Mouse (Mus musculus) adrenal gland, postnatal 25 days (tissue): ENCODE measurements around the gene Kars. TPM values are rescaled to one million over a fixed set of nuclear protein-coding genes. Genes with fewer than 3 reads are reported as not detected.

ENCODE experiments used
- DNase-seq: peaks from one replicate; pipeline ENCODE4 v3.0.0; 2021; ENCODE audit warnings: mixed read lengths
- long read RNA-seq: library from polyadenylated mRNA; stranded (forward); transcript quantifications from one replicate; pipeline ENCODE4 v2.0.0, GENCODE M21; 2021
- total RNA-seq: library from RNA; stranded (reverse); gene quantifications from 2 replicates; pipeline ENCODE4 v1.2.3, GENCODE M21; 2021

Kars gene
- total RNA-seq: 100 and 111 TPM in 2 replicates
- long read RNA-seq, transcript Kars-202 (15 exons, 2,131 nt): minor isoform, 20 of 86 reads
- long read RNA-seq, transcript Kars-201 (14 exons, 2,008 nt): major isoform, 45 of 86 reads
- long read RNA-seq, partial matches to known transcripts: 13 of 86 reads
- long read RNA-seq, other reads (novel, unspliced or antisense): 4 of 86 reads

DNA sequence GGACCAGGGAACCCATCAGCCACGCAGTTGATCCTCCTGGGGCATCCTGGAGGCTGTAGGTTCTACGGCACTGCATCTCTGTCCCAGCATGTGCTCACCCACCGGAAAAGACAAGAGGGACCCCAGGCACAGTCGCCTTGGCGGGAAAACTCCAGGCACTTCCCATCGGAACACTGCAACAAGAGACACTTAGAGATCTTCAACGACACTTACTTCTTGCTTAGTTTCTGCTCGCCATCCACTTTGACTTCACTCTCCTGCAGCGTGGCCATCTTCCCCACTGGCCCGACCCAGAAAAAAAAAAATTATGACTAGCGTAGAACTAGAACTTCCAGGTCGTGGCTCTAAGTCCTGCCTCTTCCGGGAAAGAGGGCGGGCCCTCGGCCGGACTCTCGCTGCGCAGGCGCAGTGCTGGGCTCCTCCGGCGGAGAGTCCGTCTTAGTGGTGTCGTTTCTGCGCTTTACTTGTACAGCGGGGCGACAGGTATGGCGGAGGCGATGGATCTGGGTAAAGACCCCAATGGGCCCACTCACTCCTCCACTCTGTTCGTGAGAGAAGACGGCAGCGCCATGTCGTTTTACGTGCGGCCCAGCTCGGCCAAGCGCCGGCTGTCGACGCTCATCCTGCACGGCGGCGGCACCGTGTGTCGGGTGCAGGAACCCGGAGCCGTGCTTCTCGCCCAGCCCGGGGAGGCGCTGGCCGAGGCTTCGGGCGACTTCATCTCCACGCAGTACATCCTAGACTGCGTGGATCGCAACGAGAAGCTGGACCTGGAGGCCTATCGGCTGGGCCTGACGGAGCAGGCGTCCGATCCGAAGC is at the start of gene Kars, which contains the start of gene Terf2ip:
Gene Kars (minus strand): TSS at position 327 of the 819 bp plus-strand sequence.
Gene Terf2ip (plus strand): TSS at position 402 of the 819 bp plus-strand sequence.
- DNase-seq: peak; percentile 95

DNA sequence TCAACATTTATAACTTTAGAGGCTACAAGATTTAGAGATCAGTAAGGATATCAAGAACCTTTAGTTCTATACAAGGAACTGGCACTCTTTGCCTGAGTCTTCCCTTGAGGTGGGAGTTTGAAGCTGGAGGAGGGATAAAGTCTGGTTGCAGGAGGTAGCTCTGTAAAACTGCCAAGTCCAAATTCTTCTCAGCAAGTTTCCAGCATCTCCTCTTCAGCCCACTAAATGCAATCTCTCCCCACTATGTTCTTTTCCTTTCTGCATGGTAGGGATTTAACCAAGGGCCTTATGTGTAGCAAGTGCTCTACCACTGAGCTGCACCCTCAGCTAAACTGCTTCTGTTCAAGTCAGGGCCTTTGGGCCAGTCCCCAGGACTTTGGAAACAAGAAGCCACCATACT is 43.3 kb upstream of the Kars start:
- no peak for DNase-seq

DNA sequence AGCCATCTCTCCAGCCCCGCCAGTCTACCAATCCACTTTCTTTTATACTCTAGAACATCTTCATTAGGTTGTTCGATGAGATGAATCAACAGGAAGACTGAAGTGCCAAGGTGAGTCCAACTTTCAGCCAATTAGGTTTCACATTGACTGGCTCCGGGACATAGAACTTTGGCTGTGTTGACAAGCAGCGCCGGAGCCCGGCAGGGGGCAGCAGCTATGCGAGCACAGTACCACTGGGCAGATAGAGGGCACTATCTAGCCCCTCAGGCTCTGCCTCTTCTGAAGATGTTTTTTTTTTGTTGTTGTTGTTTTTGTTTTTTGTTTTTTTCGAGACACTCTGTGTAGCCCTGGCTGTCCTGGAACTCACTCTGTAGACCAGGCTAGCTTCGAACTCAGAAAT is 40.4 kb upstream of the Kars start:
- DNase-seq: no peak

DNA sequence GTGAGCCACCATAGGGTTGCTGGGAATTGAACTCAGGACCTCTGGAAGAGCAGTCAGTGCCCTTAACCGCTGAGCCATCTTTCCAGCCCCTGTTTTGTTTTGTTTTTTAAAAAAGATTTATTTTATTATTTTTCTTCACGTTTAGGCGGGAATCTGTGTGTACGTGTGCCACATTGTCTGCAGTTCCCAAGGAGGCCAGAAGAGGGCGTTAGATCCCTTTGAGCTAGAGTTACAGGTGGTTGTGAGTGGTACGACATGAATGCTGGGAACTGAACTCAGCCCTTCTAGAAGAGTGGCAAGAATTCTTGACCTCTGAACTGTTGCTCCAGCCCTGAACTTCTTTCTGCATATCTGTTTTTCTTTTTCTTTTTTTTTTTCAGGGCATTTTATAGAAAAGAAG is 38.9 kb upstream of the Kars start:
- DNase-seq: no peak

DNA sequence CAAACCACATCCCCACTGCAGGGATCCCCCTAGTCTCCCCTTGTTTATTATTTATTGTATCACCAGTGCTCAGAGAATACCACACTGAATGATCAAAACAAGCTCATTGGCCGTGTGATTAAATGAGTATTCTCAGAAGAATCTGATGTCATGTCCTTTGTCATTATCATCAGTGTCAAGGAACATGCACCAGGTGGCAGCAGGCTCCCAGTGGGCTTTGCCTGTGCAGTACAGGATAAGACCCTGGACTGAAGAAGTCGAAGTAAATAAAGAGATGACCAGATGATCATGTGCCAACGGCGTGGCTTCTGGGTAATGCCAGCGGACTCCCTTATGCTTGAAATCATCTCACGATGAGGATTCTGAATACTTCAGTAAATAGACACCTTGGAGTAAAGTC is 37.2 kb upstream of the Kars start:
- no peak for DNase-seq

DNA sequence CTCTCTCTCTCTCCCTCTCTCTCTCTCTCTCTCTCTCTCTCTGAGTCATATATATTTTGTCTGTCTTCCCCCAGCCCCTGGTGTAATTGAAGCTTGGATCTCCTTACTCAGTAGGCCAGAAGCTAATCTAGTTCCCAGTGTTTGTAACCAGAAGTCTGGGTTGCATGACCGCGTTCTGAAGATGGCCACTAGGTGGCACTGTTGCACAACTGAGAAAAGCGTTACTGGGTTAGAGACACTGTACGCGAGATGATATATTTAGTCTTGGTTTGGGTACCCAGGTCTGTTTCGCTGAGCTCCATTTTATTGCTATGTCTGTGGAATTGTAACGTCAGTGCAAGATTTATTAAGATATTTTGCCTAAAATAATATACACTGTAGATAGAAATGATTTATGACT is 34.8 kb upstream of the Kars start:
- DNase-seq: peak; percentile 75

DNA sequence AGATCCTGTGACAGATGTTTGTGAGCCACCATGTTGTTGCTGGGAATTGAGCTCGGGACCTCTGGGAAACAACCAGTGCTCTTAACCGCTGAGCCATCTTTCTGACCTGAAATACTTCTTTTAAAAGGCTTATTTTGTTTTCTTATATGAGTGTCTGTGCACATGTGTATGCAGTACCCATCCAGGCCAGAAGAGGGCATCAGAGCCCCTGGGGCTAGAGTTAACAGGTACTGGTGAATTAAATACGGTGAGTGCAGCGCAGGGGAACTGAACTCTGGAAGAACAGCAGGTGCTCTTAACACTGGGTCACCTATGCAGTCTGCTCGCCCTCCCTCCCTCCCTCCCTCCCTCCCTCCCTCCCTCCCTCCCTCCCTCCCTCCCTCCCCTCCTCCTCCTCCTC is 34.1 kb upstream of the Kars start:
- no peak for DNase-seq

DNA sequence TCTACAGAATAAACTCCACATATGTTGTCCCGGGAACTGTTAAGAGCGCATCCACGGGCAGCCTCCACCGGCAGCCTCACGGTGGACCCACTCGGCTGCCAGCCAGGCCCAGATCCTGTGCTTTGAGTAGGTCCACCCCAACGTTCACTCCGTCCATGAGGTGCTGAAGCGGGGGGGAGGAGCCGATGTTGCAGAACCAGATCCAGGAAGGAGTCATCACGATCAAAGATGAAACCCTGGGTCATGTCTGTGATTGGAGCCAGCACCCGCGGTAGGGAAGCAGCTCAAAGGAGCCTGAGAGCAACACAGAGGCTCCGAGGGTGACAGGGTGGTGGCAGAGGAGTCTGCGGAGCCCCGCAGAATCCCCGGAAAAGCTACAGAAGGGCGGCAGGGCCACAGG is 26.4 kb upstream of the Kars start:
- DNase-seq: no peak

DNA sequence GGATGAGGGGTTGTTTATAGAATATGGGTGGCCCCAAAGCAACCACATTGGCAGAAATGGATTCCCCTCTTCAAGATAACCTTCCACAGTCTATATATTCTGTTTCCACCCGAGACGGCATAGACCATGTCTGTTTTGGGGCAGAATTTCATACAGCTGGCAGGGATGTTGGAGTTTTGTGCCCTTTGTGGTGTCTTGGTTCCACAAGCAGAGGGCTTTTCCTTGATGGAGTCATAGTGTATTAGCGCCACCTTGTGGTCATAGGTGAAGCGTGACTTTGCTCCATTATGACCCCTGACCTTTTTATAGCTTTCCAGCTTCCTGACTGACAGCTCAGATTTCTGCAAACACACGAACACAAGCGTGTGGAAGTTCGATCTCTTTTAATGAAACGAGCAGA is 23.5 kb upstream of the Kars start:
- DNase-seq: no peak

DNA sequence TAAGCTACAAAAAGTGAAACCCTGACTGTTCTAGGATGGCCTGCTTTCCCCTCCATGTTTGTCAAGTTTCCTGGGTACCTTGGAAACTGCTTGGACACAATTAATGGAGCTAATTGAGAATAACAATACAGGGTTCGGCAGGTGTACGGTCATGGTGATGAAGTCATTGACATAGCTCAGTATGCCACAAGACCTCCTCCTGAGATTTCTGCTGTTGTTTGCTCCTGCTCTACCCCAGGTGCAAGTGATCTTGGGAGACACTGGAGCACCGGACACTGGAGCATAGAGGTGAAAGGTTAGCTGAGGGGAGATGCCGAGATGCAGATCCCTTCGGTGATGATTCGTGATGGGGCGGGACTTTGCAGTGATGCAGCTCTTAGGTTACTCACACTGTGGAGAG is 21.9 kb upstream of the Kars start:
- DNase-seq: no peak

DNA sequence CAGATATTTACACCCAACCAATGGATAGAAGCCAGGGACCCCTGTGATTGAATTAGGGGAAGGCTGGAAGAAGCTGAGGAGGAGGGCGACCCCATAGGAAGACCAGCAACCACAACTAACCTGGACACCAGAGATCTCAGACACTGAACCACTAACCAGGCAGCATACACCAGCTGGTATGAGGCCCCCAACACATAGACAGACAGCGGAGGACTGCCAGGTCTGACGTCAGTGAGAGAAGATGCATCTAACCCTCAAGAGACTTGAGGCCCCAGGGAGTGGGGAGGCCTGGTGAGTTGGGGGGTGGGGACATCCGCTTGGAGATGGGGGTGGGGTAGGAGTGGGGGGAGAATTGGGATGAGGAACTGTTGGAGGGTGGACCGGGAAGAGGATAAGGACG is 19.5 kb upstream of the Kars start:
- no peak for DNase-seq

DNA sequence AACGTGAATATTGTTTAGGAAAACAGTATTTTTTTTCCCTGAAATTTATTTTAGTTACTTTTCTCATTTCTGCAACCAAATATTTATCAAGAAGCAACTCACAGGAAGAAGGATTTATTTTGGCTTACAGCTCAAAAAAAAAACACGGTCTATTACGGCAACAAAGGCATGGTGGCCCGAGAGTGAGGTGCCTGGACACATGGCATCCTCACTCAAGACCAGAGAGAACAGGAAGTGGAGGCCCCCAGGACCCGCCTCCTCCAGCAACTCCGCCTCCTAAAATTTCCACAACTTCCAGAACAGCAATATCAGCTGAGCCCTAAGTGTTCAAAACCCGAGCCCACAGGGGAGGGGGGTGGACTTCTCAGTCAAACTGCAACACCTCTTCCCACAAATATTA is 18.3 kb upstream of the Kars start:
- DNase-seq: no peak

DNA sequence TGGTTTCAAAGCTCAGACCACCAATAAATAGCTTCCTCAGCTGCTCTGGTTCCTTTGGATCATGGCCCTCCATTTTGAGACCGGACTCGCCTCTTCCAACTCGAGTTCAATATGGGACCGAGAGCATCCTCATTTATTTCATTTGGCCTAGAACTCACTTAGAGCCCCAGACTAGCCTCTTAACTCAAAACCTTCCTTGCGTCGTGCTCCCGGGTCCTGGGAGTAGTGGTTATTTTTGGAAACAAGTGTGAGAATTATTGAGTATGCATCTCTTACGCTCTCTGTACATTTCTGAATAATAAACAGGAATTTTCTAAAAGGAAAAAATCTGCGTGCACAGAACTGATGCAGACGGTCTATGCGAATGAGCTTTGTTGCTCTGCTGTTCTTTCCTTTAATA is 3.8 kb upstream of the Kars start, which contains the start of gene Gm6793:
Gene Gm6793 (minus strand): TSS at position 101 of the 400 bp plus-strand sequence.
- no peak for DNase-seq

DNA sequence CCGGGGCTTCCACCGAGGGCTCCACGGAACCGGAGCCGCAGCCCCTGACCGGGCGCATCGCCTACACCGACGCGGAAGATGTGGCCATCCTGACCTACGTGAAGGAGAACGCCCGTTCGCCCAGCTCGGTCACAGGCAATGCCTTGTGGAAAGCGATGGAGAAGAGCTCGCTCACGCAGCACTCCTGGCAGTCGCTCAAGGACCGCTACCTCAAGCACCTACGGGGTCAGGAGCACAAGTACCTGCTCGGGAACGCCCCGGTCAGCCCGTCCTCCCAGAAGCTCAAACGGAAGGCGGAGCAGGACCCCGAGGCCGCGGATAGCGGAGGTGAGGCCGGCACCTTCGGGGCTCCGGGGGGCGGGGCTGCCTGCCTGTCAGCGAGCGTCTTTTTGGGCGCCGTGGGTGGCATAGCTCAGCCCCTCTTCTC is 706 bp upstream of the Kars start:
- peak; percentile 59 for DNase-seq

DNA sequence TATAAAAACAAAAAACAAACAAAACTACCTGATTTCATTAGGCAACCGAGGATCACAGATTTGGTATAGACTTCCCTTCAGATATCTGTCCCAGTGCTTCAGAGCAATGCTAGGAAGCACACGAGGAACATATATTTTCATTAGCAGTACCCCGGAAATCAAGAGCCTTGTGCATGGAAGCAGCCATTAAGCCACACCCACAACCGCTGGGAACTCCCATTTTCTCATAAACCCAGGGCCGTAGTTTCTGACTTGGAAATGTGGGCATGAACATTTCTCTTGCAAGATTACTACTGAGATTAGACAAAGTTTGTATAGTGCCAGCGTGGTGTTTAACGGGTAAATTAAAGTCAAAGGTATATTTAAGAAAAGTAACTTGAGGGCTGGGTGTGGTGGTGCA is 1.6 kb downstream of the Kars start:
- no peak for DNase-seq

DNA sequence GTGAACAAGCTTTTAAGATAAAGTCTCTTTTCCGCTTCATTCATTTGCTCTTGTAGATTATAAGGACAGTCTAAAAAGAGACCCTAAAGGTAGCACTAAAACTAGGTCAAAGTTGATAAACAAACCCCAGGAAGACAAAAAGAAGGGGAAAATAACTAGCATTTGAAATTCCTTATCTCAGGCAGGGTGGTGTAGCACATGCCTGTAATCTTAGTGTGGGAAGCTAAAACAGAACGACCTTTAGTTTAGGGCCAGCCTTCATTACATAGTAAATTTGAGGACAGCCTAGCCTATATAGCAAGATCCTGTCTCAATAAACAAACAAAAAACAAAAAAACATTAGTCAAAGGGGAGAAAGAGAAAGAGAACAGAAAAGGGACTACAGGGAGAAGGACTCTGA is 3.5 kb downstream of the Kars start:
- DNase-seq: no peak

DNA sequence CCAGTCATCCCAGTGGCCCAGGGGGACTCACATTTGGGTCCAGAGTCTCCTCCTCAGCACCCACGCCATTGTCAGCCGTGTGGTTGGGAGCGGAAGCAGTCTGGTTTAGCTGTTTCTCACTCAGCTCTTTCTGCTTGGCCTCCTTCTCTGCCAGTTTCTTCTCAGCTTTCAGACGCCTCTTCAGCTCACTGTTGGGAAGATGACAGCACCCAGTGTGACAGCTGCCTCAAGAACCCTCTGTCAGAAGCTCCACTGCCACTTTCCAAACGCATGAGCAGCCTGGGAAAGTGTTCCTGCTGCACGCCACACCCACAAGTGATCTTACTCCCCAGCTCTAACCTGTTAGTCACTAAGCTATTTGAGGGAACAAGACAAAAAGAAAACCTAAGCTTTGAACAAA is 5.5 kb downstream of the Kars start:
- no peak for DNase-seq

DNA sequence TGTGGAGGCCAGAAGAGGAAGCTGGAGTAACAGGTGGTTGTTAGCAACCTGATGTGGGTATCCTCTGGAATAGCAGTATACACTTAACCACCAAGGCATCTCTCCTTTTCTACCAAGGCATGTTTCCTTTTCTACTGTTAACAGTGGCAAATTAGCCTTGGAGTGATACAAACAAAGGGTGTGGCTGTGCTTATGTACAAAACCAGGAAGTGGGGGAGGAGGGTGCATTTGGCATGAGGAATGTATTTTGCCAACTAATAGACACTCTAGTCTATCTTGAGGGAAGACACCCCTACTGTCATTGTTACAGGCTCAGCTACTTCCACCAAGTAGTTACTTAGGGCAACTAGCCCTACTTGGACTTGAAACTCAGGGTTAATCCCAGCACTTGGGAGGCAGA is 6.4 kb downstream of the Kars start:
- no peak for DNase-seq

DNA sequence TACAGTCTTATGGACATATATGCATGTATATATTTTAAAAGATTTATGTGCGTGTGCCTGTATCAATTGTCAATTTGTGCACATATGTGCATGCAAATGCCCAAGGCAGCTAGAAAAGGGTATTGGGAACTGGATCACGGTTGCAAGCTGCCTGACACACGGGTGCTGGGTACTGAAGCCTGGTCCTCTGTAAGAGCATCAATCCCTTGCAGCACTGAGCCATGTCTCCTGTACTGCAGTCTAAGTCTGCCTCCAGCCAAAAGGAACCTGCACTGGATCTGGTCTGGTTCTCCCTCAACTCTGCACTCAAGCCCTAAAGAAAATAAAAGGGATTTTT is 18.5 kb downstream of the Kars start:
- DNase-seq: no peak

DNA sequence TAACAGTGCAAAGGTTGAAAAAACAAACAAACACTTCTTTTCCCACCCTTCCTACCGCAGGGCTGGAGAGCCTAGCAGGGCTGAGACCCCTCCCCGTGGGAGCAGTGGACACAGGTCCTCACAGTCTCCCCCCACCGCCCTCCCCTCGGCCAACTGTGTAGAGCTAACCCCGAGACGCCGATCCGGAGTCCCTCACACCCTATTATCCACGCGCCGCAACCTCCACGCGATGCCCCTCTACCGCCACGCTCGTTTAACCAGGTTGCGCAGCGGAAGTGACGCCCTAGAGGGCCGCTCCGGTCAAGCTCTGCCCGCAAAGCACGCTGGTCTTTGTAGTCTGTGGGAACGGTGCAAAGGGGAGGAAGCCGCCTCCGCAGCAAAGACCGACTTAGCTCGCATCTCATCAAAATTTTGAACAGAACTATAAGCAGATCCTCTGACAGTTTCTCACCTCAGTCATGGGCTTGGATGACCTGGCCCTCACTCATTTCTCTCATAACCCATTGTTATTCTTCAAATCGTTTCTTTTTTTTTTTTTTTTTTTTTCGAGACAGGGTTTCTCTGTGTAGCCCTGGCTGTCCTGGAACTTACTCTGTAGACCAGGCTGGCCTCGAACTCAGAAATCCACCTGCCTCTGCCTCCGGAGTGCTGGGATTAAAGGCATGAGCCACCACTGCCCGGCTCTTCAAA is 19.0 kb downstream of the Kars start, which contains the start of gene Adat1:
Gene Adat1 (minus strand): TSS at position 290 of the 690 bp plus-strand sequence.
- DNase-seq: peak; percentile 86

DNA sequence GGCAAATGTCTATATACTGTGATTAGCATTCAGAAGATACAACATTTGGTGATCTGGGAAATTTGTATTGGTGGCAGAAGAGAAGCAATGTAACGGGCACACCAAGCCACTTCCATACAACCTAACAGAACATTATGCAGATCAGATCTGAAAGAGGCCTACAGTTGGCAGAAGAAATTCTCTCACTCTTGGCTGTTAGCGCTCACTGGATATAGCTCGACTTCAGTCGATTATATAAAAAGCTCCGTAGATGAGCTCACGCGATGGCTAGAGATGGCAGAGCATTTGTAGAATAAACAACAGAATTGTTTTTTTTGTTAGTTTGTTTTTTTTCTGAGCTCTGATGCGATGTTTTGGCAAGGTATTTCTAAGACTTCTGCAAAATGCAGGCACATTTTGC is 19.8 kb downstream of the Kars start:
- no peak for DNase-seq

DNA sequence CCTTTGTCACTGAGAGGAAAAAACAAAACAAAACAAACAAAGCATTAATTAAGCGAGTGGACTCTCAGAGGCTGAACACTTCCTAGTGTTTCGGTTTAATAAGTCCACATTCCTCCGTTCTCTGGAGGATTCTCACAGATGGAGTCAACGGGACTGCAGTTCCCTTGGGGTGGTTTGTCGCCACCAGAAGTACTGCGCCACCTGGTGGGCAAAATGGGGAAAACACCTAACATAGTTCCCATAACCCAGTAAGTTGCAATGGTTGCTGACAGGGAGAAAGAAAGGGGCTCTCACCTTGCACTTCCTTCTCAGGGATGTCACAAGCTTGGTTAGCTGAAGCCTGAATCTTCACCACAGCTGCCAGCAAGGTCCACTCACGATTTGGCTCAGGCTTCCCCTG is 21.2 kb downstream of the Kars start:
- DNase-seq: peak; percentile 82

DNA sequence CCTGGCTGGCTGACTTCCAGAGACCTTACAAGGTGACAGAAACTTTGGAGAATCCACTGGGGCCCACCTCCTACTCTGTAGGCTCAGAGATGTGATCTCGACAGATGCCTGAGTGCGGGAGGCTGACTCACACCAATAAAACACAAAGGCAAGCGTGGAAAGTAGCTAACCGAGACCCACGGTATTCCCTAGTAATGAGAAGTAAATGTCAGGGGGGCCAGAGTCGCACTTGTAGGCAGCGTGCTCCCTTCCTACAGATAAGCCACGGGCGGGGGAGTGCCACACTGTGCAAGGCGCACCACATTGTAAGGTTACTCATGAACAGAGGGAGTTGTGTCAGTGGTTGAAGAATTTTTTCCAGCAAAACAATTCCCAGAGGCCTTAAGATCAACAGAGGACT is 26.6 kb downstream of the Kars start:
- DNase-seq: no peak
